Mouse (Mus musculus) CH12.LX (cell line): ENCODE results near the gene Esr2. TPM values are rescaled to one million over a fixed set of nuclear protein-coding genes. Genes with fewer than 3 reads are reported as not detected.

Experiments
- DNase-seq: peaks from one replicate; pipeline ENCODE4 v3.0.0-alpha.2; 2013; ENCODE audit errors: extremely low read depth
- H3K27ac ChIP-seq: 2 replicates; pipeline ENCODE4 v1.5.1; 2012; ENCODE audit warnings: low read depth, mild to moderate bottlenecking, control low read depth, moderate library complexity; ENCODE audit not compliant: insufficient read depth
- H3K27me3 ChIP-seq: replicated peaks from 2 replicates; pipeline ENCODE3; 2012; ENCODE audit warnings: inconsistent platforms
- H3K36me3 ChIP-seq, 2 experiments: replicated peaks in 1 of 2; 2 replicates each; pipeline versions ENCODE3 to v1.6.1; 2012; ENCODE audit warnings: inconsistent platforms in 1 of 2, low read length in 1 of 2, mild to moderate bottlenecking in 1 of 2, mixed read lengths in 1 of 2, moderate library complexity in 1 of 2; ENCODE audit not compliant: control insufficient read depth in 1 of 2, insufficient read depth in 1 of 2
- H3K4me1 ChIP-seq, 2 experiments: 2 replicates each; pipeline ENCODE4 v1.6.1; 2012; ENCODE audit warnings: inconsistent platforms in 1 of 2, moderate library complexity in 1 of 2; ENCODE audit not compliant: insufficient read depth in 2 of 2, control insufficient read depth in 1 of 2
- H3K4me2 ChIP-seq: 2 replicates; pipeline ENCODE4 v1.6.1; 2012; ENCODE audit warnings: low read depth, mild to moderate bottlenecking, control low read depth; ENCODE audit not compliant: poor library complexity, insufficient read depth, severe bottlenecking
- H3K4me3 ChIP-seq, 3 experiments: fragments of 150-350 bp in 1 of 3; sonication (generic) in 1 of 3; replicated peaks in 1 of 3; 2 replicates each; pipeline versions ENCODE3 to v1.5.1; 2011 to 2012; ENCODE audit warnings: low read depth in 2 of 3, low read length in 2 of 3, mild to moderate bottlenecking in 2 of 3, moderate library complexity in 2 of 3, control low read depth in 1 of 3, improper control_type of control experiment in 1 of 3, inconsistent platforms in 1 of 3, mixed read lengths in 1 of 3; ENCODE audit not compliant: poor library complexity in 1 of 3
- H3K79me2 ChIP-seq: replicated peaks from 2 replicates; pipeline ENCODE4 v1.6.1; 2012; ENCODE audit warnings: mild to moderate bottlenecking, moderate library complexity; ENCODE audit not compliant: control insufficient read depth, poor library complexity, insufficient read depth, severe bottlenecking; ENCODE audit errors: extremely low read depth
- H3K9ac ChIP-seq: 2 replicates; pipeline ENCODE4 v1.6.1; 2012; ENCODE audit warnings: low read depth, mild to moderate bottlenecking, control low read depth, moderate library complexity; ENCODE audit not compliant: insufficient read depth
- H3K9me3 ChIP-seq: replicated peaks from 2 replicates; pipeline ENCODE3; 2012; ENCODE audit warnings: low read length, inconsistent platforms, mixed read lengths
- CHD2 ChIP-seq: IDR thresholded peaks from 2 replicates; pipeline ENCODE4 v1.6.1; 2011; ENCODE audit warnings: low read length, improper control_type of control experiment
- CTCF ChIP-seq, 2 experiments: IDR thresholded peaks in 1 of 2; conservative IDR thresholded peaks in 1 of 2; 2 replicates each; pipeline ENCODE4 v1.5.1; 2011 to 2012; ENCODE audit warnings: low read depth in 2 of 2, low read length in 2 of 2, improper control_type of control experiment in 1 of 2, inconsistent platforms in 1 of 2, mild to moderate bottlenecking in 1 of 2, moderate library complexity in 1 of 2
- E2F4 ChIP-seq: IDR thresholded peaks from 2 replicates; pipeline ENCODE4 v1.6.1; 2011; ENCODE audit warnings: low read depth, low read length, improper control_type of control experiment; ENCODE audit not compliant: insufficient replicate concordance
- ELF1 ChIP-seq: IDR thresholded peaks from 2 replicates; pipeline ENCODE4 v1.6.1; 2014; ENCODE audit warnings: low read depth, mild to moderate bottlenecking, inconsistent platforms, low read length, improper control_type of control experiment
- EP300 ChIP-seq: IDR thresholded peaks from 2 replicates; pipeline ENCODE4 v1.6.1; 2011; ENCODE audit warnings: low read length, improper control_type of control experiment
- ETS1 ChIP-seq: conservative IDR thresholded peaks from 2 replicates; pipeline ENCODE4 v1.6.1; 2012; ENCODE audit warnings: low read depth, mild to moderate bottlenecking, inconsistent platforms, low read length, improper control_type of control experiment, moderate library complexity
- GABPA ChIP-seq: IDR thresholded peaks from 2 replicates; pipeline ENCODE4 v1.6.1; 2012; ENCODE audit warnings: low read depth, low read length, improper control_type of control experiment, inconsistent platforms; ENCODE audit not compliant: insufficient replicate concordance
- HCFC1 ChIP-seq: IDR thresholded peaks from 2 replicates; pipeline ENCODE4 v1.6.1; 2012; ENCODE audit warnings: low read depth, mild to moderate bottlenecking, inconsistent platforms, low read length, improper control_type of control experiment
- IRF4 ChIP-seq: IDR thresholded peaks from 2 replicates; pipeline ENCODE4 v1.6.1; 2014; ENCODE audit warnings: low read depth, mild to moderate bottlenecking, inconsistent platforms, low read length, improper control_type of control experiment
- JUND ChIP-seq: conservative IDR thresholded peaks from 2 replicates; pipeline ENCODE4 v1.6.1; 2011; ENCODE audit warnings: low read depth, low read length, improper control_type of control experiment
- KAT2A ChIP-seq: IDR thresholded peaks from 2 replicates; pipeline ENCODE4 v1.6.1; 2012; ENCODE audit warnings: low read length, improper control_type of control experiment, inconsistent platforms; ENCODE audit not compliant: insufficient replicate concordance
- MAFK ChIP-seq: IDR thresholded peaks from 2 replicates; pipeline ENCODE4 v1.6.1; 2011; ENCODE audit warnings: low read length, improper control_type of control experiment; ENCODE audit not compliant: insufficient replicate concordance
- MAX ChIP-seq: IDR thresholded peaks from 2 replicates; pipeline ENCODE4 v1.6.1; 2011; ENCODE audit warnings: low read length, improper control_type of control experiment
- MXI1 ChIP-seq: IDR thresholded peaks from 2 replicates; pipeline ENCODE4 v1.6.1; 2011; ENCODE audit warnings: mild to moderate bottlenecking, low read depth, low read length, improper control_type of control experiment
- MYC ChIP-seq: IDR thresholded peaks from 2 replicates; pipeline ENCODE4 v1.6.1; 2011; ENCODE audit warnings: low read depth, mild to moderate bottlenecking, improper control_type of control experiment, low read length
- PAX5 ChIP-seq: IDR thresholded peaks from 2 replicates; pipeline ENCODE4 v1.6.1; 2012; ENCODE audit warnings: low read length, inconsistent platforms, mixed read lengths
- POLR2A ChIP-seq: IDR thresholded peaks from 2 replicates; pipeline ENCODE4 v1.6.1; 2011; ENCODE audit warnings: low read depth, mild to moderate bottlenecking, improper control_type of control experiment, low read length
- POLR2AphosphoS2 ChIP-seq: IDR thresholded peaks from 2 replicates; pipeline ENCODE4 v1.6.1; 2011; ENCODE audit warnings: low read depth, low read length, improper control_type of control experiment
- RCOR1 ChIP-seq: conservative IDR thresholded peaks from 2 replicates; pipeline ENCODE4 v1.6.1; 2012; ENCODE audit warnings: low read depth, mild to moderate bottlenecking, inconsistent platforms, low read length, improper control_type of control experiment
- SIN3A ChIP-seq: IDR thresholded peaks from 2 replicates; pipeline ENCODE4 v1.6.1; 2012; ENCODE audit warnings: low read length, improper control_type of control experiment, inconsistent platforms
- TCF12 ChIP-seq: IDR thresholded peaks from 2 replicates; pipeline ENCODE4 v1.6.1; 2014; ENCODE audit warnings: low read depth, mild to moderate bottlenecking, inconsistent platforms, low read length, improper control_type of control experiment
- dilution Hi-C: fragments of 300-500 bp; cut with MboI; formaldehyde crosslinking; loops from 2 replicates; pipeline ENCODE4 v1.14.3; 2020; ENCODE audit warnings: low sequenced_read_pairs; ENCODE audit not compliant: extremely low pct_unique_long_range_greater_than_20kb, extremely low pct_ligation_motif_present
- in situ Hi-C: fragments of 300-500 bp; cut with MboI; formaldehyde crosslinking; loops from 3 replicates; pipeline ENCODE4 v1.14.3; 2019; ENCODE audit warnings: low sequenced_read_pairs, low pct_ligation_motif_present, low pct_unique_long_range_greater_than_20kb, mixed read lengths
- polyA plus RNA-seq: library from polyadenylated mRNA; unstranded; fragments of >175 nt; gene quantifications from 2 replicates; pipeline ENCODE4 v1.2.1, GENCODE M21; 2012; ENCODE audit warnings: low read depth; ENCODE audit not compliant: insufficient read length
- total RNA-seq, 2 experiments: library from RNA; depleted of rRNA; stranded (reverse); fragments of 300-350 nt in 1 of 2; fragments of >200 nt in 1 of 2; gene quantifications; 2 replicates each; pipeline ENCODE4 v1.2.3; 2012 to 2014

Gene Esr2
- total and polyA plus RNA-seq, 3 experiments: 0.04 TPM; not detected in 2

DNA sequence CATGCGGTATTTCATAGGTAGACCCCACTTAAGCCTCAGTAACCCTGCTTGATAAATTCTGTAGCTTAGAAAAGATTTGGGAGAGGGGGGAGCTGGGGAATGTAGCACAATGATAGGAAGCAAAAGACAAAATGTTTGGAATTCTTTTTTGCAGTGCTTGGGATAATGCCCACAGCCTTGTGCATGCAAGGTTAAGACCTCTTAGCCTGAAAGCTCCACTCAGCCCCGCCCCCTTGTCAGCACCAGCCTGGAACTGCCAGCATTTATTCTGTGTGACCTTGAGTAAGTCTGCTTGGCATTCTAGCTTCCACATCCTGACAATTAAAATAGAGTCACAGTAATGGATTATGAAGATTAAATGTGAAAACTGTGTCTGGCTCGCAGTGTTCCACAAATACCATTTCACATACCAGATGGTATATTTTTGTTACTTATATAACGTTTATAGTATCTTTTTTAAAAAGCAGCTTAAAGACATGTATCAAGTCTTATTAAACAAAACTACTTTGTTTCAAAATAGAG is 59.4 kb downstream of the Esr2 start:
- Histone ChIP-seq H3K27me3 (no peaks in the 10 kb centered on the region), H3K36me3 (no peaks in the 10 kb centered on the region), H3K4me2 (no peak overlapping the region), H3K4me1 (peaks cover 0 to 9% of the 10 kb centered on the region in 2 experiments; a peak in 2 of 4 replicates), H3K4me3 (no peak overlapping the region), H3K9ac (no peak overlapping the region), H3K27ac (no peak overlapping the region), H3K9me3 (no peaks in the 10 kb centered on the region), H3K79me2 (no peaks in the 10 kb centered on the region)
- in situ Hi-C loops (no loop called here), dilution Hi-C loops (no loop called here)
- no peak for DNase-seq
- TF ChIP-seq MAFK (no peak), TCF12 (no peak), E2F4 (no peak), EP300 (no peak), ETS1 (no peak), HCFC1 (no peak), KAT2A (no peak), SIN3A (no peak), CHD2 (no peak), MYC (no peak), POLR2AphosphoS2 (no peak), IRF4 (no peak), MXI1 (no peak), MAX (no peak), GABPA (no peak), PAX5 (no peak), ELF1 (no peak), CTCF (conservative IDR thresholded peaks at IDR 0.05 in 1 of 2, IDR thresholded peaks at IDR 0.05 in 1 of 2; ENCODE audit: low read depth in 2 of 2, low read length in 2 of 2) (no peak), RCOR1 (no peak), JUND (no peak)

DNA sequence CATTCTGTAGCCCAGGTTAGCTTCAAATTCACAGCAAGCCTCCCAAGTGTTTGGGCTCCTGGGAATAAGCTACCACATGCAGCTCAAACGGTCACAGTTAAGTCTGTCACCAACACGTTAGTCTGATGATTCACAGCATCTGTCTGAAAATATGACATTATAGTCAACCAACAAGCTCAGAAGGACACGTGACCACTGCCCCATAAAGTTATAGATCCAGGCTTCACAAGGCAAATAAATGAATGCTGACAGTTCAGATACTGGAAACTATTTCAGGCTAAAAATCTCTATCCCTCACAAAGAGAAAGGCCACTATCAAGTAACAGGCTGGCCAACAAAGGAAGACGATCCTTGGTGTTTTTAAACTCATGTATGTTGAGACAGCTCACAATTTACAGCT is 60.5 kb downstream of the Esr2 start:
- no peak for DNase-seq
- in situ Hi-C loops: no loop called here
- dilution Hi-C loops: no loop called here
- Histone ChIP-seq H3K36me3 (no peaks in the 10 kb centered on the region), H3K4me1 (no peaks in the 10 kb centered on the region), H3K9ac (no peak overlapping the region), H3K27ac (no peak overlapping the region), H3K4me2 (no peak overlapping the region), H3K79me2 (no peaks in the 10 kb centered on the region)
- TF ChIP-seq TCF12: no peak
- no peak for TF ChIP-seq POLR2A
- TF ChIP-seq MXI1: no peak
- no peak for TF ChIP-seq GABPA
- TF ChIP-seq, all 38 proteins: peak for 0
- H3K4me3 ChIP-seq: no peak overlapping the region
- H3K27me3 ChIP-seq: no peaks in the 10 kb centered on the region
- no peaks in the 10 kb centered on the region for H3K9me3 ChIP-seq
